Mouse (Mus musculus) E14TG2a.4 (cell line): ENCODE measurements around the gene Mogs.

Experiments used
- H3K27me3 ChIP-seq: 2 replicates; pipeline ENCODE4 v1.6.1; 2014; ENCODE audit warnings: low read length, control low read depth; ENCODE audit not compliant: insufficient read depth
- H3K36me3 ChIP-seq: 2 replicates; pipeline ENCODE4 v1.6.1; 2014; ENCODE audit warnings: low read length, control low read depth; ENCODE audit not compliant: insufficient read depth
- H3K4me1 ChIP-seq: replicated peaks from 2 replicates; pipeline ENCODE4 v1.6.1; 2014; ENCODE audit warnings: low read depth, low read length, control low read depth
- H3K4me3 ChIP-seq: replicated peaks from 2 replicates; pipeline ENCODE4 v1.5.1; 2014; ENCODE audit warnings: mild to moderate bottlenecking, low read length
- H3K9me3 ChIP-seq: 2 replicates; pipeline ENCODE4 v1.6.1; 2014; ENCODE audit warnings: low read length, control low read depth
- CTCF ChIP-seq: conservative IDR thresholded peaks from 2 replicates; pipeline ENCODE4 v1.5.1; 2014; ENCODE audit warnings: low read length
- NANOG ChIP-seq: IDR thresholded peaks from 2 replicates; pipeline ENCODE4 v1.6.1; 2014; ENCODE audit warnings: borderline replicate concordance, low read length, mixed read lengths
- POU5F1 ChIP-seq: IDR thresholded peaks from 2 replicates; pipeline ENCODE4 v1.6.1; 2014; ENCODE audit warnings: low read length, borderline replicate concordance

Mogs gene

DNA sequence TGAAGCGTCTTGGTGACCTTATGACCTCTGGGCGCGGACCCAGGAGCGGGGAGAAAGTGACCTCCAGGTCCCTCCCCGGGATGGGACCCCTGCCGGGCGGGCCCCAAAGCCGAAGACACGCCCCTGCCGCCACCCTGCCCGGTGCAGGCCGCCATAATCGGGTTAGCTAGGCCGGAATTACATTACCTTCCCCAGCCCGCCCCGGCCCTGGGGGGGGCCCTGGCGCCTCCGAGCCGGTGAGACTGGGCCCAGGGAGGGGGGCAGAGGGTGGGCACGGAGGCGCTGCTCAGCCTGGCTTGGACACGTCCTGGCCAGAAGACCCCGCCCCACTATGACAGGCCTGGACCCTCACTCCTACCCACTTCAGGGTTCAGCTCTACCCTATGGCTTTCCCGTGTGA lies 44.1 kb upstream of the Mogs start:
- TF ChIP-seq NANOG (no peak), CTCF (no peak)
- Histone ChIP-seq H3K27me3 (peaks cover 90% of the 10 kb centered on the region), H3K36me3 (no peaks in the 10 kb centered on the region), H3K4me3 (peak overlapping the region; percentile 70), H3K9me3 (no peaks in the 10 kb centered on the region), H3K4me1 (peaks cover 50% of the 10 kb centered on the region)

DNA sequence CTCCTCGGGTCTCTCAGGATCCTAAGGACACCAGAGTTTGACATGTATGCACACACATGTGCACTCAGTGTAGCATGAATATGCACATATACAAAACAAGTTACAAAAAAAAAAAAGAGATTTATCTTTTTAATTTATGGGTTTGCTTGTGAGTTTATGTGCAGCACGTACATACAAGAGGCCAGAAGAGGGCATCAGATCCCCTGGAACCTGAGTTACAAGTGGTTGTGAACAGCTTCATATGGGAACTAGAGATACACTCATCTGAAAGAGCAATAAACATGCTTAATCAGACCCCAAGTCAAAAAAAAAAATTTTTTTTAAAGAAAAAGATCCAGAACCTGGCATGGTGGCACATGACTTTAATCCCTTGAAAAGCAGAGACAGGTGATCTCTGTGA lies 40.3 kb upstream of the Mogs start:
- peaks cover 7% of the 10 kb centered on the region for H3K36me3 ChIP-seq
- H3K4me1 ChIP-seq: peaks cover 41% of the 10 kb centered on the region
- no peak overlapping the region for H3K4me3 ChIP-seq
- peaks cover 62% of the 10 kb centered on the region for H3K27me3 ChIP-seq
- TF ChIP-seq POU5F1: no peak
- no peak for TF ChIP-seq NANOG
- TF ChIP-seq CTCF: no peak
- no peaks in the 10 kb centered on the region for H3K9me3 ChIP-seq

DNA sequence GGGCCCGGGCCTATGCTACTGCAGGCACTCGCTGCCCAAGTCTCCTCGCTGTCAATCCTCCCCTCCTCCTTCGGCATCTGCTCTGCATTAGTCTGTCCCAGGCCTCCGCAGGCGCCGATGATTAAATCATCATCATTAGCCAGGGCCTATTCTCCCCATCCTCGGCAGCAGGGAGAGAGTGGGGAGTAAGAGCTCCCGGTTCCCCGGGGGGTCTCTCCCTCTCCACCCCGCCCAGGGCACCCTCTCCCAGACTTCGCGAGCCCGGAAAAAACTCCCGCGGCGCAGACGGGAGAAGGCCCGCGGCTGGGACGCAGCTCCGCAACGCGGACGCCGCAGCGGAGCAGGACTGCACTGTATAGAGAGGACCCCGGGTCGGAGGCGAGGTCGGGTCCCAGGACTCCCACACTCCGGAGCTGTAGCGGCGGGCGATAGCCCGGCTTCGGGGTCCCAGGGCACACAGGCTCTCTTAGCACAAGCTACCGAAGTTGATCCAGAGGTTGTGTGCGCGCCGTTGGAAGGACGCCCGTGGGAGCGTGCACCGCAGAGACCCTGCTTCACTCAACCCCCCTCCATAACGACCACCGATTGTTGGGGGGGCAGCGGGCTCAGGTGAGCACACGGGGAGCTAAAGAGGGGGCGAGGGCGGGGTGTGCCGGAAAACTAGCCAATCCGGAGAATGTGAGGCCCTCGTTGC lies 37.5 kb upstream of the Mogs start, which contains the start of gene Pcgf1:
Gene Pcgf1, plus strand, starts transcription at position 240 of the 694 bp plus-strand sequence.
- H3K36me3 ChIP-seq: peaks cover 32% of the 10 kb centered on the region
- H3K9me3 ChIP-seq: no peaks in the 10 kb centered on the region
- no peak for TF ChIP-seq NANOG
- no peak for TF ChIP-seq CTCF
- no peak for TF ChIP-seq POU5F1
- H3K4me1 ChIP-seq: peaks cover 21% of the 10 kb centered on the region
- peaks cover 38% of the 10 kb centered on the region for H3K27me3 ChIP-seq
- peak within 1 kb of the TSS; percentile 94 for H3K4me3 ChIP-seq

DNA sequence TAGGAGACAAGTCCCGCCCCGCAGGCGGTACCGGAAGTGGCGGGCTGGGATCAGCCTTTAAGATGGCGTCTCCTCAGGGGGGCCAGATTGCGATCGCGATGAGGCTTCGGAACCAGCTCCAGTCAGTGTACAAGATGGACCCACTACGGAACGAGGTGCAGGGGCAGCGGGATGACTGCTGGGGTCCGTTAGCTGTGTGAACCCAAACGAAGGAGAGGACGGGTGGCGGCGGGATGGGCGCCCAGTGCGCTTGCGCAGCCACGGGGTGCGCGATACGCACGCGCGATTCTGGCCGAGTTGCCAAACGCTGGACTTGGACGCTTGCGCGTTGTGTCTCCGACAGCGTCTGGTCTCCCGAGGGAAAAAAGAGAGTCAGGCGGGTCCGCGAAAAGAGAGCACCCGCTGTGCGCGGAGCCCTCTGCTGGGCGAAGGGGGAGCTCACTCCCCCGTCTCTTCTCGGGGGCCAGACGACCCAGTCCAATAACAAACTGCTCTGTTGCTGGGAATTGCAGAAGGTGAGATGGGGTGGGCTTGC lies 36.9 kb upstream of the Mogs start:
- TF ChIP-seq NANOG (no peak), CTCF (peak; percentile 10; the same call in 1 of the 2 replicates)
- H3K9me3 ChIP-seq: no peaks in the 10 kb centered on the region
- peaks cover 34% of the 10 kb centered on the region for H3K36me3 ChIP-seq

DNA sequence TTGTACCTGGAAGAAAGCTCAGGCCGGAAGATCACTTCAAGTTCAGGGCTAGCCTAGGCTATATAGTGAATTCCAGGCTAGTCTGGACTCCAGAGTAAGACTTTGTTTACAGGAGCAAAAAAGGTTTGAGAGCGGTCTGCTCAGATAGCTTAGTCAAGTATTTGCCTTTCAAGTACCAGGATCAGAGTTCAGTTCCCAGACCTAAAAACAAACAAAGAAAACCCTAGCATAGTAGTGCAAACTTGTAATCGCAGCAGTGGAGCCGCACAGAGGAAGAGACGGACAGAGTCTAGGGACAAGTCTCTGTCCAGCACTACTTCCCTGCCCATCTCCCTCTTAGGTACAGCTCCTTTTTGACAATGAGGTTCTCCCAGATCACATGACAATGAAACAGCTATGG lies 35.1 kb upstream of the Mogs start:
- no peak for TF ChIP-seq NANOG
- TF ChIP-seq CTCF: no peak
- no peak for TF ChIP-seq POU5F1
- Histone ChIP-seq H3K4me3 (no peak overlapping the region), H3K36me3 (peaks cover 34% of the 10 kb centered on the region), H3K27me3 (peaks cover 43% of the 10 kb centered on the region), H3K9me3 (no peaks in the 10 kb centered on the region), H3K4me1 (peaks cover 21% of the 10 kb centered on the region)

More for the DNA sequence above, 36.9 kb upstream of the Mogs start:
- peak overlapping the region; percentile 94 for H3K4me3 ChIP-seq
- H3K4me1 ChIP-seq: peaks cover 21% of the 10 kb centered on the region
- peaks cover 39% of the 10 kb centered on the region for H3K27me3 ChIP-seq

DNA sequence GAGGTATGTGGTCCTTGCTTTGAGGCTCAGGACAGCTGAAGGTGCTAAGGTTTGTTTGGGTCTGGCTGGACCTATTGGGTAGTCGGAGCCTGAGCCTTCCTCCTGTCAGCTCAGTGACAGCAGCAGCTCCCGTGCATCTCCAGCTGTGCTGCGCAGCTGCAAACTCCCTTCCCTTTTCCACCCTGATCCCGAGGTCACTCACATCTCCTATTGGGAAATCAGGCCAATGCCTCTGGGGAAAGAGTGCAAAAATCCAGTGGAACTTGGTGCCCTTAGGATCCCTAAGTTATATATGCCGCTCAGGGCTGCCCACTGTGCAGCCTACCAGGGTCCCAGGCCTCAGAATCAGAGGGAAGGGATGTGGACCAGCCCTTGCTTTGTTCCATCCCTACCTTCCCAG lies 31.8 kb upstream of the Mogs start:
- Histone ChIP-seq H3K4me1 (peaks cover 36% of the 10 kb centered on the region), H3K27me3 (peaks cover 60% of the 10 kb centered on the region), H3K9me3 (no peaks in the 10 kb centered on the region), H3K36me3 (peaks cover 34% of the 10 kb centered on the region), H3K4me3 (no peak overlapping the region)
- TF ChIP-seq POU5F1 (no peak), CTCF (no peak), NANOG (no peak)

DNA sequence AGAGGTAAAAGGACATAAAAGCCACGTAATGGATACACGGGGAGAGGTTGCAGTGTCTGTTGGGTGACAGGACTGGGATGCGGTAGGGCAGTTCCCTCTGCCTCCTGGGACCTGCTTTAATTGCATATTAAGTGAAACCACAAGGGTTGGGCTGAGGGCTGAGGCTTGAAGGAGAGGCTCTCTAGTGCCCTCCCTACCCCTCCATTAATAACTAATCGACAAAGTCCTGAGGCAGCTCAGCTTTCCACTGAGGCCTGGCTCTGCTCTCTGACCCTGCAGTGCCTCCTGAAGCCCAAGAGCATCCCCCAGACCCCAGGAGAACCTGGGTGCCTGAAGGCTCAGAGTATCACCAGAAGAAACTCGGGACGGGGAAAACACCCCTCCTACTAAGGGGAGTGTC lies 30.8 kb upstream of the Mogs start:
- TF ChIP-seq POU5F1: no peak
- TF ChIP-seq CTCF: no peak
- TF ChIP-seq NANOG: no peak
- H3K27me3 ChIP-seq: peaks cover 68% of the 10 kb centered on the region
- no peak overlapping the region for H3K4me3 ChIP-seq
- peaks cover 32% of the 10 kb centered on the region for H3K4me1 ChIP-seq
- H3K9me3 ChIP-seq: no peaks in the 10 kb centered on the region
- peaks cover 32% of the 10 kb centered on the region for H3K36me3 ChIP-seq

DNA sequence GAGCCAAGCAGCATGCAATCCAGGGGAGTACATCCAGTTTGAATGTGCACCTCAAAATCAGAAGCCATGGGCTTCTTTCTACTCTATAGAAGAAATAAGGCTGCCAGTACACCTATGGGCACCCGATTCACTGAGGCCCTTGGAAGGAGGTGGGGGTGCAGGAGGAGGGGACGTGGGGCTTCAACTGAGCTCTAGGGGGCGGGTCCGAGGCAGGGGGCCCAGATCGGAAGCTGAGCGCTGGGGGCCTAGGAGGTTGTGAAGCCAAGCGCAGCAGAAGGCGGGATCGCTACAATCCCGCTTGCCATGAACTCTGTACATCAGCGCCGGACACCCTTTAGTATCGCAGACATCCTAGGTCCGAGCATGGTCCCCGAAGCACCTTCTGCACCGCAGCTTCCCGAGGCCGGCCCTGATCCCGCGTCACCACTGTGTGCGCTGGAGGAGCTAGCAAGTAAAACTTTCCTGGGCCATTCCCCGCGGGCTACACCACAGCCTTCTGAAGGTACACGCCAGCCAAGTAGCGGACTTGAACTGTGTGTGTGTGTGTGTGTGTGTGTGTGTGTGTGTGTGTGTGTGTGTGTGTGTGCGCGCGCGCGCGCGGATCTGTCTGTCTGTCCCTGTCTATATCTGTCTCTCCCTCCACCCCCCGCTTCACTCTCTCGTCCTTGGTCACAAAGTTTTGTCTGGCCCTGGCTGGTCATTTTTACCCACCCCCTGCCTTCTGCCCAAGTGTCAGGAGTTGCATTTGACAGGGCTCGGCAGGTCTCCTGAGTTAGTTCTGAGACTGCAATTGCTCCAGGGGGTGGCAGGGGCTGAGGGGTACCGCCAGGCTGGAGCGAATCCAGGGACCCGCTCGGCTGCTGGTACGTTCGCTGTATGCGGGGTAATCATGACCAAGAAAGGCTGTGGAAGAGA lies 28.9 kb upstream of the Mogs start, which contains the start of gene Lbx2:
Gene Lbx2, plus strand, starts transcription at position 247 of the 915 bp plus-strand sequence.
- H3K27me3 ChIP-seq: peaks cover 82% of the 10 kb centered on the region
- H3K4me3 ChIP-seq: peak within 1 kb of the TSS; percentile 62
- no peak for TF ChIP-seq NANOG
- H3K9me3 ChIP-seq: no peaks in the 10 kb centered on the region
- H3K36me3 ChIP-seq: peaks cover 13% of the 10 kb centered on the region
- H3K4me1 ChIP-seq: peaks cover 30% of the 10 kb centered on the region
